Mouse (Mus musculus) heart, embryonic 16.5 days (tissue): ENCODE results near the gene Cacna1h. TPM values are rescaled to one million over a fixed set of nuclear protein-coding genes. Genes with fewer than 3 reads are reported as not detected.

Source experiments
- ATAC-seq: fragments of 200-750 bp; cut with Nextera tagmentation; replicated peaks from 2 replicates; pipeline ENCODE4 v1.8.0; 2017; ENCODE audit warnings: moderate number of reproducible peaks; ENCODE audit not compliant: insufficient read depth, low FRiP score; ENCODE audit errors: extremely low read depth
- H3K27ac ChIP-seq: fragments of 300-500 bp; sonication (generic); 2 replicates; pipeline ENCODE4 v1.5.1; 2014; ENCODE audit warnings: mild to moderate bottlenecking, low read length, control low read depth, moderate library complexity
- H3K27me3 ChIP-seq: fragments of 300-500 bp; sonication (generic); 2 replicates; pipeline ENCODE4 v1.6.1; 2014; ENCODE audit warnings: low read length, mixed read lengths; ENCODE audit not compliant: control insufficient read depth, insufficient read depth
- H3K36me3 ChIP-seq: fragments of 300-500 bp; sonication (generic); 2 replicates; pipeline ENCODE4 v1.6.1; 2014; ENCODE audit not compliant: control insufficient read depth, insufficient read depth
- H3K4me1 ChIP-seq: fragments of 300-500 bp; sonication (generic); 2 replicates; pipeline ENCODE4 v1.6.1; 2014; ENCODE audit warnings: low read length, mixed read lengths; ENCODE audit not compliant: control insufficient read depth, insufficient read depth
- H3K4me2 ChIP-seq: fragments of 300-500 bp; sonication (generic); 2 replicates; pipeline ENCODE4 v1.6.1; 2014; ENCODE audit warnings: low read depth, mild to moderate bottlenecking, control low read depth, low read length
- H3K4me3 ChIP-seq: fragments of 300-500 bp; sonication (generic); 2 replicates; pipeline ENCODE4 v1.5.1; 2014; ENCODE audit warnings: mild to moderate bottlenecking, control low read depth, low read length
- H3K9ac ChIP-seq: fragments of 300-500 bp; sonication (generic); 2 replicates; pipeline ENCODE4 v1.6.1; 2014; ENCODE audit warnings: low read length, control low read depth
- H3K9me3 ChIP-seq: fragments of 300-500 bp; sonication (generic); replicated peaks from 2 replicates; pipeline ENCODE4 v1.6.1; 2016; ENCODE audit warnings: low read length; ENCODE audit not compliant: control insufficient read depth
- WGBS: fragments of 180-500 bp; shearing (Covaris S2); extraction: QIAGEN DNeasy Blood & Tissue Kit; methylation state at CpG from one replicate; pipeline ENCODE4 v1.1.7; 2014; 5-methylcytosine and 5-hydroxymethylcytosine counted together
- polyA plus RNA-seq: library from polyadenylated mRNA; unstranded; fragments of >200 nt; fragmentation: Nextera tagmentation; extraction: Ambion mirVana; gene quantifications from 2 replicates; pipeline ENCODE4 v1.2.1, GENCODE M21; 2015

Gene Cacna1h
- polyA plus RNA-seq, 1 experiment from 2014 or later, result 4.5 TPM

- Histone ChIP-seq H3K4me2 (no peak overlapping the region), H3K9me3 (no peaks in the 10 kb centered on the region), H3K27me3 (peaks cover under 1% of the 10 kb centered on the region; the same call in 1 of the 2 replicates), H3K4me3 (no peak overlapping the region), H3K36me3 (no peaks in the 10 kb centered on the region), H3K27ac (no peak overlapping the region), H3K4me1 (no peaks in the 10 kb centered on the region), H3K9ac (no peak overlapping the region)
- ATAC-seq, result no peak
- 82% methylated on average over 6 of the region's 6 CpGs for WGBS
Measured at GRCm38 (mm10) chr17:25340003-25340402, 93.6 kb downstream of the Cacna1h start.

- Histone ChIP-seq H3K4me2 (no peak overlapping the region), H3K4me3 (no peak overlapping the region), H3K27ac (no peak overlapping the region), H3K9ac (no peak overlapping the region), H3K27me3 (peaks cover 4% of the 10 kb centered on the region; the same call in 1 of the 2 replicates), H3K4me1 (no peaks in the 10 kb centered on the region), H3K36me3 (no peaks in the 10 kb centered on the region), H3K9me3 (no peaks in the 10 kb centered on the region)
- 78% methylated on average over 4 of the region's 4 CpGs for whole genome bisulfite sequencing
- no peak for ATAC-seq
Measured at GRCm38 (mm10) chr17:25338218-25338617, 95.4 kb downstream of the Cacna1h start.

GRCm38 (mm10) chr17:25333943-25334342 lies 99.6 kb downstream of the Cacna1h start:
- Histone ChIP-seq H3K27ac (no peak overlapping the region), H3K27me3 (peaks cover 12% of the 10 kb centered on the region), H3K36me3 (no peaks in the 10 kb centered on the region), H3K4me2 (no peak overlapping the region), H3K4me3 (no peak overlapping the region), H3K9me3 (no peaks in the 10 kb centered on the region), H3K4me1 (no peaks in the 10 kb centered on the region), H3K9ac (no peak overlapping the region)
- ATAC-seq, result no peak
- WGBS, result 2% methylated on average over 8 of the region's 8 CpGs

GRCm38 (mm10) chr17:25332321-25332720 lies 101.3 kb downstream of the Cacna1h start:
- no peak overlapping the region for H3K4me3 ChIP-seq
- peaks cover 12% of the 10 kb centered on the region for H3K27me3 ChIP-seq
- no peaks in the 10 kb centered on the region for H3K9me3 ChIP-seq
- no peak for ATAC-seq
- H3K4me2 ChIP-seq, result no peak overlapping the region
- no peak overlapping the region for H3K27ac ChIP-seq
- 55% methylated on average over 9 of the region's 9 CpGs for WGBS
- no peaks in the 10 kb centered on the region for H3K4me1 ChIP-seq
- no peaks in the 10 kb centered on the region for H3K36me3 ChIP-seq
- no peak overlapping the region for H3K9ac ChIP-seq

Other genes with a start within 250 kb of the Cacna1h start
- gene BC003965, start 249.2 kb downstream of the Cacna1h start, polyA plus RNA-seq, result 27.0 and 29.6 TPM in 2 replicates
- gene Unkl, start 245.4 kb downstream of the Cacna1h start, polyA plus RNA-seq, result 5.4 and 6.1 TPM in 2 replicates
- 23.8 and 25.7 TPM in 2 replicates for gene Gnptg, start 193.7 kb downstream of the Cacna1h start, polyA plus RNA-seq
- gene Tsr3, start 193.6 kb downstream of the Cacna1h start, polyA plus RNA-seq, result 26.9 and 31.0 TPM in 2 replicates
- gene Baiap3, start 177.4 kb downstream of the Cacna1h start, polyA plus RNA-seq, result 1.4 and 2.5 TPM in 2 replicates
- gene Ube2i, start 159.2 kb downstream of the Cacna1h start, polyA plus RNA-seq, result 345 and 358 TPM in 2 replicates
- 0.80 and 0.84 TPM in 2 replicates for gene Prss34, start 135.4 kb downstream of the Cacna1h start, polyA plus RNA-seq
- gene Prss28, start 125.1 kb downstream of the Cacna1h start, polyA plus RNA-seq, result not detected in 2 replicates
- gene Prss29, start 115.1 kb downstream of the Cacna1h start, polyA plus RNA-seq, result not detected in 2 replicates
- gene Tpsab1, start 88.2 kb downstream of the Cacna1h start, polyA plus RNA-seq, result 0.41 and 0.59 TPM in 2 replicates
- 11.0 and 11.7 TPM in 2 replicates for gene Tpsb2, start 67.5 kb downstream of the Cacna1h start, polyA plus RNA-seq
- 0.56 and 0.76 TPM in 2 replicates for gene Tpsg1, start 64.5 kb downstream of the Cacna1h start, polyA plus RNA-seq
- 0.81 and 1.5 TPM in 2 replicates for gene Tekt4, start 20.8 kb upstream of the Cacna1h start, polyA plus RNA-seq
- gene Sstr5, start 63.5 kb upstream of the Cacna1h start, polyA plus RNA-seq, result 0.07 and 0.12 TPM in 2 replicates
- 0.54 and 0.82 TPM in 2 replicates for gene Sox8, start 136.9 kb upstream of the Cacna1h start, polyA plus RNA-seq
- gene Lmf1, start 145.3 kb upstream of the Cacna1h start, polyA plus RNA-seq, result 36.9 and 39.8 TPM in 2 replicates